Mouse (Mus musculus) regulatory T cell (primary cell): ENCODE data around the gene Ece2.

Experiments used
- in situ Hi-C: fragments of 300-600 bp; cut with MboI, MseI; formaldehyde crosslinking; loops from one replicate; pipeline ENCODE4 v1.15.1; 2025; ENCODE audit warnings: high pct_unique_total_duplicates

Gene Ece2

DNA sequence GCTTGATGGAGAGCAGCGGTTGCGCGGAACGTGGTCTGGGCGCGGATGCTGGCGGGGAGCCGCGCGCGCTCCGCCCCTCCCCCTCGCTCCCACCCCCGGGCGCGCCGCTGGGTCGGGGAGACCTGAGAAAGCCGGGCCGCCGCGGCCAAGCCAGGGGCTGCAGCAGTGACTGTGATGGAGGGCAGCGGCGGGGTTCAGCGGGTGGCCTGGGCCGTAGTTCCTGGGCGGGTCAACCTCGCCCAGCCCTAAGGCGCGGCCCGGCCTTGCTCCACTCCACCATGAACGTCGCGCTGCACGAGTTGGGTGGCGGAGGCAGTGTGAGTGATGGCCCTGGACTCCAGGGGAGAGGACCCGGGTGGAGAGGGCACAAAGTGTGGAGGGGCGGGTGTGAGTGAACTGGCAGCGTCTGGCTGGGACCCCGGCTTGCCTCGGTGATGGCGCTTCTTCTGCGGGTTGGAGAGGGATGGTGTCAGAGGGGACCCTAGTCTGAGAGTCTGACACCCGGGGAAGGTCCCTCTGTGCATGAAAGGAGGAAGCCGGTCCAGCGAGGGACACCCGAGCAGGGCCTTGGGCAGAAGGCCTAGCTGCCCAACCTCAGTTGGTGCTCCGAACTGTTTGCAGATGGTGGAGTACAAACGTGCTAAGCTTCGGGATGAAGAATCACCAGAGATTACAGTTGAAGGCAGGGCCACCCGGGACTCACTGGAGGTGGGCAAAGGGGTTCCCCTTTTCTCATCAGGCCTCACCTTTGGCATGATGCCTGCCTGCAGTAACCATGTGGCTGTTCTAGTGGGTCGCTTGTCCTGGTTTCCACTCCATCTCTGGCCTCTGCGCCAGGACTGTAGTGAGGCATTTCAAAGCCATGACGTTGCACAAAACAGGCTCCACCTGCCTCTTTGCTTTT, at the start of gene Ece2:
TSS of gene Ece2 (plus strand) at position 98 of the 904 bp plus-strand sequence.
- in situ Hi-C loops: no loop called here

DNA sequence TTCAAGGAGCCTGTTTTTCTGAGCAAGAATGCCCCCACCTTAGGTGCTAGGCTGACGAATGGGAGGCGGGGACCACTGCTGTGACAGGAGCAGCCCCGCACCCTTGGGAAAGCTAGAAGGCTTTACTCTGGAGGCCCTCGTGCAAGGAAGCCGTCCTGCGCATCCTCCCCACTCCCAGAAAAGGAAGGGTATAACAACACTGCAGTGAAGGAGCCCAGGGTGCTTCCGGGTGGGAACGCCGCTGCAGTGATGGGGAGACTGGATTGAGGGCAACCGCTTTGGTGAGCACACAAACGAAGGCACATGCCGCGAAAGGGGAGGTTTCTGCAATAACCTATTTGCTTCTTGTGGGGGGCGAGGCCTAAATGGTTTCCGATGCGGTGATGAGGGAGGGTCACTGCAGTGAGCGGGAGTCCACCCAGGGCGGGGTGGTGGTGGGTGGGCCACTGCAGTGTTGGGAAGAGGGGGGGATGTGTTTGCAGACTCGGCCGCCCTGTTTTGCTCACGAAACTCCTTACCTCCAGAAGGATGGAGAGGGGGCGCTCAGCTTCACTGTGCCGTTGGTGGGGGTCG, 40.2 kb upstream of the Ece2 start, which contains the start of gene Vwa5b2:
TSS of gene Vwa5b2 (plus strand) at position 106 of the 573 bp plus-strand sequence.
- in situ Hi-C loops: loop anchor here (10.0 kb wide), 1 partner anchor 155 kb away; no protein-coding TSS in a partner anchor

DNA sequence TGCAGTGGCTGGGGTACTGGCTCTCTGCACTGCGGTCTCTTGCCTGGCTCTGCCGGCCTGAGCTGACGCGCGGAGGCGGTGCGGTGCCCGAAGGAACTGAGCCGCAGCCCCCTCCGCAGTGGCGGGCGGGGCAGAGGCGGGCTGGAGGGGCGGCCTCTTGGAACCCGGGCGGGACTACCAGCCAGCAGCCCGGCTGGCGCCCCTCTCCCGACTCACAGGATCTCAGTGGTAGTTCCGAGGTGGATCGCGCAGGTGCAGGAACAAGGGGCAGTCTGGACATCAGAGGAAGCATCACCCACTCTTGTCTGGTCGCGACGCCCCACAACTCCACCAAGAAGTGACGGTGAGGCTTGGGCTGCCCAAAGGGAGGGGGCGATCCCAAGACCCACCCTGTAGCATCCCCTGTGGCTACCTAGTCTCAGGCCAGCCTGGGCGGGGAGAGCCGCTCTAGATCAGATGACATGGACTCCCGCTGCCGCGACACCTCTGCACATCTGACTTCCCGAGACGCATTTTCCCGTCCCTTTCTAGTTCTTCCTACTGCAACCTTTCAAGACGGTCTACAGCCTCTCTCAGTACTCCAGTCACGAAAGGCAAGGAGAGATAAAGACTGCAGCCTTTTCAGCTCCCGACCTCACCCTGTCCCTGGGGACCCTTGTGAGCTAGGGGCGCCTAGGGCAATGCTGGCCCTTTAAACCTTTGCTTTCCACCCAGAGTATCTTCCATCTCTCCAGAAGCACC, 39.5 kb upstream of the Ece2 start:
- in situ Hi-C loops: loop anchor here (10.0 kb wide), 1 partner anchor 155 kb away; no protein-coding TSS in a partner anchor

DNA sequence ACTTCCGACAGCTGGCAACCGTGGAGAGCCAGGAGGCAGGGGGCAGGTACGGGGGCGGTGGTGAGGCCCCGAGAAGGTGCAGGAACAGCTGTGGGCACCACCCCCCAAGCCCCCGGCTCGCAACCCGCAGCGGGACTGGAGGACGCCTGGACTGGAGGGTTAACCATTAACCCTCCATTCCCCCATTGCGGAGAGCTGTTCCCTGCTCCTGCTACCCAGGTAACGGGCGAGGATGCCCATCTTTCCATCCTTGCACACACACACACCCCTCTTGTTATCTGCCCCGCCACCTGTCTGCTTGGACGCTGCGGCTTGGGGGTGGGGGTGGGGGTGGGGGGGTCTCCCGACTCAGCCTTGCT, 39.0 kb upstream of the Ece2 start:
- in situ Hi-C loops: no loop called here

DNA sequence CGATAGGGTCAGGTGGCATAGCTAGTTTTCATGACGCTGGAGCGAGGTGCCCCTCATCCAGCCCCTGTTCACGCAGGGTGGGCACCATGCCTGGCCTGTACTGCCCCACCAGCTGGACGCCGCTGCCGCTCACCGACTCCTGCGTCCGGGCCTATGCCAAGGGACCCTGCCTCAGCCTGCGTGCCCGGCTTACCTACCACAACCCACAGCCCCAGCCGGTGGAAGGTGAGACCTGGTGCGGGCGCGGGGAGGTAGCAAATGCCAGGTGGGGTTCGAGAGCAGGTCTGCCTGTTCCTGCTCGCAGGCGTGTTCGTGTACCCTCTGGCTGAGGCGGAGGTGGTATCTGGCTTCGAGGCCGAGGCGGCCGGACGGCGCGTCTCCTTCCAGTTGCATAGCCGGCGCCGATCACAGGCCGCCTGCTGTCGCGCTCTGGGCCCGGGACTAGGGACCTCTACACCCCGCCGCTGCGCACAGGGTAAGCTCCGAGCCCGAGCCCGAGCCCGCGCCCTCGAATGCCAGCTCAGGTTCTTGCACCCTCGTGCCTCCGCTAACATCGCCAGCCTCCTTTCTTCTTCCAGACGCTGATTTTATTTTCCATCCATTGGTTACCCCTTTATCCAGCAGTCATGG, 38.4 kb upstream of the Ece2 start:
- in situ Hi-C loops: no loop called here

DNA sequence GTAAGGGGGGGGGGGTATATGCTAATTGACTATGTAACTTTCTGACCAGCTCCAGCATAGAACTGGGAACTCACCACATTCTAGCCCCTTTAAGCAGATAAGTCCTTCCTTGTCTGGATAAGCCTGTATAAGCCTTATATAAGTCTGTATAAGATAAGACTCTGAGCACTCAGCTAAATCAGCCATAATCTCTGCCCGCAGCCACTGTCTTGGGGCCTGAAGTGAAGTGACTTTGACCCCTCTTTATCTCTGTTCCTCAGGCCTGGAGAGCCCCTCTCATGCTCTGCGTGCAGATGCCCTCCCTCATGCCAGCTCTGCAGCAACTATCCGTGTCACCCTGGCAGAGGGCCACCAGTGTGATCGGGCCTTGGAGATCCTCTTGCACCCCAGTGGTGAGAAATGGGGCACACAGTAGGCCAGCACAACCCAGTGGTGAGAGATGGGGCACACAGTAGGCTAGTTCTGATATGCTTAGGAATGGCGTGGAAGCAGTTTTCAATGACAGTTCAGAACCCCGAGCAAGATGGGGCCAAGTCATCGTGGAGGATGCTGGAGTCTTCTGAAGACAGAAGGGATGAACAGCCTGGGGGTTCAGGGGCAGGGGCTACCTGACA, 34.5 kb upstream of the Ece2 start:
- in situ Hi-C loops: no loop called here

DNA sequence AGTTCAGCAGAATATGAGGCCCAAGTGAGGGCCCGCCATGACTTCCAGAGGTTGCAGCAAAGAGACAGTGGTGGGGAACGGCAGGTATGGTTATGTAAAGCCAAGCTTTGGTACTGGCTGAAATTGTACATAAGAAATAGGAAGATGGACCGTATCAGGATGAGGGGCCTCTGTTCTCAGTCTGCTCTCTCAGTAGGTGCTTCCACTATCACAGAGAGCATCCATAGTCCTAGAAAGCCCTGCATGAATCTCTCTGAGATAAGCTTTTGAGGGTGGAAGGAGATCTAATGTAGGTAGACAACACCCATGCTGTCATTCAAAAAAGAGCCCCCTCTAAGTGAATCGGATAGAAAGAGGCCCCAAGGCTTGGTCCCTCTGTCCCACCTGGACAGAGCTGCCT, 33.9 kb upstream of the Ece2 start:
- in situ Hi-C loops: no loop called here

DNA sequence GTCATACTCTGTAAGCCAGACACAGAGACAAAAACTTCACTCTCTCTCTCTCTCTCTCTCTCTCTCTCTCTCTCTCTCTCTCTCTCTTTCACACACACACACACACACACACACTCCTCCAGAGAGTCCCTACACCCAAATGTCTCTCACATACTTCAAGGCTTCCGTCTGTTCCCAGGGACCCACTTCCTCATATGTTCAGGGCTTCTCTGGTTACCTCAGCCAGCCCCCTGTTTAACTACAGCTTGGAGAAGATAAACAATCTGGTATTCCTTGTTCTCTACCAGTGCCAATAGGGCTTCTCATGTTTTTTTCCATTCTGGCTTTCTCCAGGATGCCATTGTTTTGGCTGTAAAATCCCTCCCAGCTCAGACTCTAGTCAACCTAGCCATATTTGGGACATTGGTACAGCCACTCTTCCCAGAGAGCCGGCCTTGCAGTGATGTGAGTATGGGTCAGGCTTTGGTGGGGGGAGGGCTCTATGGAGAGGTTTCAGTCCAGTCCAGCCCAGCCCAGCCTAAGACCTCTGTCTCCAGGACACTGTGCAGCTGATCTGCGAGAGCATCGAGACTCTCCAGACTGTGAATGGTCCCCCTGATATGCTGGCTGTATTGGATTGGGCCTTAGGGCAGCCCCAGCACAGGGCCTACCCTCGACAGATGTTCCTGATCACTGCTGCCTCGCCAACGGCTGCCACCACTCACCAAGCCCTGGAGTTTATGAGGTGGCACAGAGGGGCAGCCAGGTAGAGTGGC, 32.8 kb upstream of the Ece2 start:
- in situ Hi-C loops: no loop called here

DNA sequence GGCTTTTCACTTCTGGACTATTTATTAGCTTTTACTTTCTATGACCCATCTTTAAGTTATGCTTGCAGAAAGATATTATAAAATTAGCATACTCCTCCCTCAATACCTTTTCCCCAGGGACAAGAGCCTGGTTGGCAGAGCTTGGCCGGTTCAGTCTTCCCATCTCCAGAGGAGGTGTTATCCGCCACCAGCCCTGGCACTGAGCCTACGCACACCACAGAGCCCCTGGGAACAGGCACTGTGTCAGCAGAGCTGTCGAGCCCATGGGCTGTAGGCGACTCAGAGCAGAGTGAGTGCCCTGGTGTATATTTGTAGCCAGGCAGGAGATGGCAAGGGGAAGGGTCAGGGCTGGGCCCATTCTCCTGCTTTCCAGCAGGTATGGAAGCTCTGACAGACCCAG, 29.1 kb upstream of the Ece2 start:
- in situ Hi-C loops: no loop called here

DNA sequence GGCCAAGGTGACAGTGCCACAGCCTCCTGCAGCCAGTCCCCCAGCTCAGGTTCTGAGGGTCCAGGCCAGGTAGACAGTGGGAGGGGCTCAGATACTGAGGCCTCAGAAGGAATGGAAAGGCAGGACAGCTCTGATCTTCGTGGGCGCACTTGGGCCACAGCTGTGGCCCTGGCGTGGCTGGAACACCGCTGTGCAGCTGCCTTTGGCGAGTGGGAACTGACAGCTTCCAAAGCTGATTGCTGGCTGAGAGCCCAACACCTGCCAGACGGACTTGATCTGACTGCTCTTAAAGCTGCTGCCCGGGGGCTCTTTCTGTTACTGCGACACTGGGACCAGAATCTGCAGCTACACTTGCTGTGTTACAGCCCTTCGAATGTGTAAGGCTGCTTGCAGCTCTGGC, 24.9 kb upstream of the Ece2 start:
- in situ Hi-C loops: loop anchor here (5.0 kb wide), 1 partner anchor 42 kb away; no protein-coding TSS in a partner anchor

DNA sequence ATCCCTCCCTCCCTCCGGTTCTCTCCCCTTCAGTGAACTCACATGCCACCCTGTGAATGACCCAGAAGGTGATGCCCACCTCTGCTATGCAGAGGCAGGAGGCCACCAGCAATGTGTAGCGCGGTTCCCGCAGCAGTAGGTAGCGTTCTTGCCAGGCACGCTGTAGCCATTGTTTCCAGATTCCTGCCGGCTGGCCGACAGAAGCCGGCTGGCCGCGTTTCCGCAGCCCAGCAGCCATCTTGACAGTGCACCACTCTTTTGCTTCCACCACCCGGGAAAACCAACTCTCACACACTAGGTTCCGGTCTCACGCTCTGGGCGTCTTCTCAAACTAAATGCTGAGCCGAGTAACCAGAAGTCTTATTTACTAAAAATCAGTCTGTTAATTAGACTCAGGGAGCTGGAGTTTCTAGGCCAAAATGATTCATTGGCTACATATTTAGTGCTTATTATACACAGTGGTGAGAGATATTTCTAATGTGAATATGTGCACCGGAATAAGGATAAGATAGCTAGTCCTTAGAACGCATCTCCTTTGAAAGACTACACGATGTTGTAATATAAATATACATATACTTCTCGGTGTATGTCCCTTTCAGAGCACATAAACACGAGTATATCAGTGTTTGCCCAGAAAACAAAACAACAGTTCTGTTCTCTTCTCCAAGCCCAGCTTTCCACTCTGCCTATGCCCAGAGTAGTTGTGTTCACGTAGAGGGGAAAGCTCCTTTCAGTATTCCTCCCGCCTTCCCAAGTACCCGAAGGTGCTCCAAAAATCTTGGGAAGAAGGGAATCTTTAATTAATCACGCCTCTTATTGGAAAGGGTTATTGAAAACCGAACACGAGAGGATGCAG, 18.9 kb upstream of the Ece2 start:
- in situ Hi-C loops: loop anchor here (5.0 kb wide), 1 partner anchor 73 kb away; the partner anchor contains the start of gene Ap2m1

DNA sequence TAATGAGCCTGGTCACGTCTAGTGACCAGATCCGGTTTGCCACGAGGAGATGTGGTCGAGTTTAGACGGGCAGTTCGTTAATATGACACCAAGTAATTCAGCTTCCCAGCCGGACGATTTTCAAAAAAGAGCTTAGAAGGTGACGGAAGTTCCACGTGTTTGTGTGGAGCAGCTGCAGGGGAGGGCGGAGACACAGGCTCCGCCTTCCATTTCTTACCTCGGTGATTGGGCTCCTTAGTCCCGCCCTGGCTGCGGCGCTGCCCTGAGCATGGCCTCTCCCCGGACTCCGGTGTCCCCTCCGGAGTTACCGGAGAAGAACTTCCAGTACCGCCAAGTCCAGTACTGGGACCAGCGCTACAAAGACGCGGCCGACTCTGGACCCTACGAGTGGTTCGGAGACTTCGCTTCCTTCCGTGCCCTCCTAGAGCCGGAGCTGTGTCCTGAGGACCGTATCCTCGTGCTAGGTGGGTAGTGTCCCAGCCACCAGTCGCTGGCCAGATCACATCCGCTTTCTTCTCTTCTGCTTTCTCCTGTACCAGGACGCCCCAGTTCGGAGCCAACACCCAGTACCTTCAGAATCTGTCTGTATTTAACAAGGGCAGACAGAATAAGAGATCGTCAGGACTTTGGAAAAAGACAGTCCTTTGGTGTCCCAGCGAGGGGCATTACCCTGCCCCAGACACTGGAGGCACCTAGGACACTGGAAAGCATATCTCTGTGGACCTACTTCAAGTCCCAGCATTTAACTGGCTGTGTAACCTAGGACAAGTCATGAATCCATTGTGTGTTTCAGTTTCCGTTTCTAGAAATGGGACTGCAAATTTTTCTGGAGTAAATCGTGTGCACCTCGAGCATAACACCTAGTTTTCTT, 18.0 kb upstream of the Ece2 start, which contains the start of the genes Eef1akmt4, Gm49333 and Alg3:
TSS of gene Eef1akmt4 (plus strand) at position 237 of the 871 bp plus-strand sequence.
TSS of gene Gm49333 (plus strand) at position 254 of the 871 bp plus-strand sequence.
TSS of gene Alg3 (minus strand) at position 379 of the 871 bp plus-strand sequence.
- in situ Hi-C loops: loop anchor here (5.0 kb wide), 1 partner anchor 74 kb away; the partner anchor contains the start of gene Ap2m1

DNA sequence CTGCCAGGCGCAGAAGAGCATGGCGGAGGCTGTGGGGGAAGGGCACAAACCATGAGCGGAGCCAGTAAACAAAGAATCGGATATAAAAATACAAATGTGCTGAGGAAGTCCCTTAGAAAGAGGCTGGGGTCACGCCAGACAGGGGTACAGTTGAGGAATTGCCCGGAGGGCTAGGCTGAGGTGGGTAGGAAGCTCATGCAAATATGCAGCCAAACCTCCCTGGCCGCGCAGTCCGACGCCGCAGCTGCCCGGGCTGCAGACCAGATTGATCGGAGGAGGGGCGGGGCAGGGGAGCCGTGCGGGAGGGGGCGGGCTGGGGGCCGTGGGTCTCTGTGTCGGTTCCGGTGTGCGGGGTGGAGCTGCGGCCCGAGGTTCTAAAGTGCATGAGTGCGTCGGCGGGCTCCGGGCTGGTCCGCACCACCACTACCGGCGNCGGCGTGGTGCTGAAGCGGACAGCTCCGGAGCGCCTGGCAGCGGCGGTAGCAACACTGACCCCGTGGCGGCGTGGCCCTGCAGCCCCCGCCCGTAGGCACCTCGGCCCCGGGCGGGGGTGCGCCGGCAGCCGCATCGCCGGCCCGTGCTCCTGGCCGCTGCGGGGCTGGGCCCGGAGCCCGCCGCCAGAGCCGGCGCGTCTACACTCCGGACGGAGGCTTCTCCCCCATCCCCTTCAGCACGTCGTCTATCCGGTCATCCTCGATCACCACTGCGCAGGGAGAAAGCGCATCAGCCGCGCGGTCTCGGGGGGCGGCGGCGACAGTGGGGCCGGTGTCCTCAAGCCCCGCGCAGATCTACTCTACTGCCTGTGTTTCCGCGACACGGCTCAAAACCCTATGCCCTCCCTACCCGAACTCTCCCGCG, 9.9 kb upstream of the Ece2 start:
- in situ Hi-C loops: no loop called here

DNA sequence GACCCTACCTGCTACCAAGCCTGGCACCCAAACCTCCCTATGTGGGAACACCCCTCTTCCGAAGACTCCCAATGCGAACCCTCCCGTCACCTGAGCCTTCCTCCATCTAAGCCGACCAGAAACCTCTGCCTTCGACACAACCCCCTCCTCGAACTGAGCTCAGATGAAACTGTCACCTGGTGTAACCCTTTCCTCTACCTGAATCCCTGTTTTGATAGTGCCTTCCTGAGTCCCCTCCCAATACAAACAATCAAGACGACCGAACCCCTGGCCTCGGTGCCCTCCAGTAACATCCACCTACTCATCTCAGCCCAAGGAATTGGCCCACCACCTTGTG, 9.3 kb upstream of the Ece2 start:
- in situ Hi-C loops: no loop called here

DNA sequence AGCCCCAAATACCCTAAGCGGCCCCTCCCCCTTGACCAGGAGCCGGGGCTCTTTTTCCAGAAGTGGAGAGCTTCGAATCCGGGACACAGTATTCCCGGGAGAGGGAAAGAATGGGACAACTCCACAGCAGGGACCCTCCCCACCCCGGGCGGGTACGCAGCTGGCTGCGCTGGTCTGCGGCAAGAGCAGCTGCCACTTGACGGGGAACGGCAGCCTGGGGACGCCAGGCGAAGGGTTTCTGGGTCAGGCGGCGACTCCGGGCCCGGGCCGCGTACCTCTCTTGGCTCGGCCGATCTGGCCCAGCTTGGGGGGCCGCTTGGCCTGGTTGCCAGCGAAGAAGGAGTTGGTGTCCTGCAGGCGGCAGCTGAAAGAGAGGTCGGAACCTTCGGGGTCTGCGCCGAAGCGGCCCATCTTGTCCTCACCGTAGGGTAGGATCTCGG, 8.9 kb upstream of the Ece2 start:
- in situ Hi-C loops: no loop called here

DNA sequence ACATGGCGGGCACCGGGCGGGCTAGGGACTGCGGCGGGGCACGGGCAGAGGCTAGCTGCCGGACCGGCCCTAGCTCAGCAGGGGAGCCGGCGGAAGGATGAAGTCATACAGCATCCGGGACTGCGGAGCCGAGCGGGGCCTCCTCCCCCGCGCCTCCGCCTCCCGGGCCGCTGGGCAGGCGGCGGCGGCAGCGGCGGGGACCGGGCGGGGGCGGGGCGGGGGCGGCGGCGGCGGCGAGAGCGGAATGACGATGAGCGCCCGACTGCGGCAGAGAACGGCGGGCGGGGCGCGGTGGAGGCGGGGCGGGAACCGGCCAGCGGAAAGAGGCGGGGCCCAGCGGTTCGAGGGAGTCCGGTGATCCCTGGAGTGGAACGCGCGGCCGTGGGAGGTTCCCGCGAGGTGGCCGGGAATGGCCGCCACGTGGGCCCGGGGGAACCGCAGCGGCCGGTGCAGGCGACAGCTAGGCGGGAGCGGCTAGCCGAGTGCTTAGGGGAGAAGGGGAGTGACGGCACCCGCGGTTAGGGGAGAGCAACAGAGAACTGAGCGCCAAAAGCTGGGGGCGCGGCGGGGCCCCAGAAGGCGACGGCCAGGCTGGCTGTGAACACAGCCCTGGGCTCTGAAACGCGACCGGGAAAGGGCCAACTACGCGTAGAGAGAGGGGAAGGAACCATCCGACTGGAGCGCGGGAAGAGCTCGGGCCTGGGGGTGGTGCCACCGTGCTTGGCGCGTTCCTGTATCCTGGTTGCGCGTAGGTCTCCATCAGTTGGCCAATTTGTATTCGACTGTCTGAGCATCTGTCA, 8.2 kb upstream of the Ece2 start, which contains the start of gene Camk2n2:
TSS of gene Camk2n2 (minus strand) at position 97 of the 800 bp plus-strand sequence.
- in situ Hi-C loops: no loop called here
